Mouse (Mus musculus) erythroblast, embryonic 14.5 days (primary cell): ENCODE data around the gene AA986860.

Experiments used
- GATA1 ChIP-seq: IDR thresholded peaks from 2 replicates; pipeline ENCODE4 v1.6.1; 2012; ENCODE audit warnings: low read length, inconsistent platforms, mixed read lengths
- TAL1 ChIP-seq: IDR thresholded peaks from 3 replicates; pipeline ENCODE4 v1.6.1; 2012; ENCODE audit warnings: low read length, inconsistent platforms, mixed read lengths

GRCm38 (mm10) chr1:130717291-130717871 is 14.4 kb upstream of the AA986860 start, which contains the start of gene Yod1:
- peak; percentile 46 for TF ChIP-seq GATA1
- TF ChIP-seq TAL1, result no peak
